Mouse (Mus musculus) testis, postnatal 10 days (tissue): ENCODE results near the gene Dpp10.
A peak's percentile ranks its signal among the peaks of the same experiment; 100 is the strongest.

Experiments
- DNase-seq: peaks from one replicate; pipeline ENCODE4 v3.0.0; 2021; ENCODE audit warnings: low spot score

Dpp10 gene

GRCm38 (mm10) chr1:123919606-123920005 lies 125.8 kb downstream of the Dpp10 start:
- no peak for DNase-seq

GRCm38 (mm10) chr1:123902628-123903027 lies 142.7 kb downstream of the Dpp10 start:
- no peak for DNase-seq

- no peak for DNase-seq
Observed at GRCm38 (mm10) chr1:123901218-123901617, 144.1 kb downstream of the Dpp10 start.

GRCm38 (mm10) chr1:123887243-123887642 lies 158.1 kb downstream of the Dpp10 start:
- no peak for DNase-seq

DNA sequence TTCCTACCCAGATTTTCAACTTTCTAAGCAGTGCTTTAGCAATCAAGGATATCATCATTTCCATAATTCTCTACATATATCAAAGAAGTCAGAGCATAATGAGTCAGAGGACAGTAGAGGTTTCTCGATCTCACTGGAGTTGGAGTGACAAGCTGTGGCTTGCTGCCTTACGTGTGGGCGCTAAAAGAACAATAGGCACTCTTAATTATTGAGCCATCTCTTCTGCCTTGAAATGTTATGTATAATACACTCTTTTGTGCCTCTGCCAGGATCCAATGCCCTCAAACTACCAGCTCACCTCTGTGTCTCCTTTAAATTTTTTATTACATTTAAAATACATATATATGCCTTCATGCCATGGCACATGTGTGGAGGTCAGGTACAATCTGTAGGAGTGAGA lies 198.5 kb downstream of the Dpp10 start:
- no peak for DNase-seq

DNA sequence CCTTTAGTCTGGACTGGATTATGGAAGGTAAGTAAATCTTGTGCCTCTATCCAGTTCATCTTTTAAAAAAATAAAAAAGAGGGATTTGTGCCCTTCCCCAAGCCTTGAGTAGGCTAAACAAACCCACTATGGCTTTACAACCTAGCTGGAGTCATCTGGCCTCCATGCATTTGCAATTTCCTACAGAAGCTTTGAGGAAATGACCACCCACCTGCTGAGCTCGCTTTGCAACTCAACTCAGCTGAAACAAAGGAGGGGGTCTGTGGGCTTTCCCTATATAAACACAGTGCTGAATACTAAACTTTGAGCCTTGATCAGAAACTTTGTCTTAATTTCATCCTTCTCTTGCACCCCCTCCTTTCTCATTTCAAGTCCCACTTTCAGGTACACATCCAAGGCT lies 244.2 kb downstream of the Dpp10 start:
- DNase-seq = no peak

GRCm38 (mm10) chr1:123765511-123765910 lies 279.8 kb downstream of the Dpp10 start:
- DNase-seq = no peak

GRCm38 (mm10) chr1:123762272-123762671 lies 283.1 kb downstream of the Dpp10 start:
- DNase-seq = no peak

DNA sequence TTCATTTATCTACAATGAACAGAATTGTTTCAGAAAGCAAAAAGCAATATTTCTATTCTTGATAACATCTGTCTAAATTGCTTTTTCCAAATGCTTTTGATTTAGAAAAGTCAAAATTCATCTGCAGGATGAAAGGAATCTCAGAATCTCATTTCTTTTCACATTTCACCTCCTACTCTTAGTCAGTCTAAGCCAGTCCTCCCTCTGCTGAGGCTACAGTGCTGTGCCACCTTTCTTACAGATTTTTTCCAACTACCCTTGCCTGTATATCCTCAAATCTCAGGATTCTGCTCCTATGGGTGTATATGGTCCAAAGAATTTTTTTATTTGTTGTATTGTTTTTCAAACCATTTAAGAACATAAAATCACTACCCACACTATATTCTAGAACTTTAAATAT lies 289.3 kb downstream of the Dpp10 start:
- DNase-seq = no peak

DNA sequence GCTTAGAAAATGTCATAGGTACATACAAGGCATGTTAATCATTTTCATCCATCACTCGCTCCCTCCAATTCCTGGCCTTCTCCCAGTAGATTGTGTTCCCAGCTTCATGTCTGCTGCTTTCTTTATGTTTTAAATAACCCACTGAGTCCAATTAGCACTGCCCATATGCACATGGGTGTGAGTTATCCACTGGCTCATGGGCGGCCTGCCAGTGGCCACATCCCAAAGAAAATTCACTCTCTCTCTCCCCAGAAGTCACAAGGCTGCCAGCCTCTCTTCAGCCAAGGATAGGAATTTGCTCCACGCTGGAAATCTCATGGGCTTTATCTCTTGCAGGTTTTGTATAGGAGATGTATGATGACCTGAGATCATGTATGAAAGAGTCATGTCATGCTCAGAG lies 338.1 kb downstream of the Dpp10 start:
- no peak for DNase-seq

DNA sequence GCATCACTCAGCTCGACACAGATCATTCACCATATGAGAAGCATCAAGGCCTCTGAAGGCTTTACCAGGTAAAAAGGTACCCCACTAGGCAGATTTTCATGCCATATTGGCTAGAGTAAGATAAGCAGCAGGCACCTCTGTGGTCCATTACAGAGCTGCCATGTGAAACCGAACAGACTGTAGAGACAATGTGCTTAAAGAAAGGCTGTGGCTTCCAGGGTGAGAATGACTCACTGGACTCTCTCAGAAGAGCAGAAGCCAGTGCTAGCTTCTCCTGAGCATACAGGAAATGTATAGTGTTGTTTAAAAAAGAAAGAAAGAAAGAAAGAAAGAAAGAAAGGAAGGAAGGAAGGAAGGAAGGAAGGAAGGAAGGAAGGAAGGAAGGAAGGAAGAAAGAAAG lies 386.9 kb downstream of the Dpp10 start:
- DNase-seq = no peak

DNA sequence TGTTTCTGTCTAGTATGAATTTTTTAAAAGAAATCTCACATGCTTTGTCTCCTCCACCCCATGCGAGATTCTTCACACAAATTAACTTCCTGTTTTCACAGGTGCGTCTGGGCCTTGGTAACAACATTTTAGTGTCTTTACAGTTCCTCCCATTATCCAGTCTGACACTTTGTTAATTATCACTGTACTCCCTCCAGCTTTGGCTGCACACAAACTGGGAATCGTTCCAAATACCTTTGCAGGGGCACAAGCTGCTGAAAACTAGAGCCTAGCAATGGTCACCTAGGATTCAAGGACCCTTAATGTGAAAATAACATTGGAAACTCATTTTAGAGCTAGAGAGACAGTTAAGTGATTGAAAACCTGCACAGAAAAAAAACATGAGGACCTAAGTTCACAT lies 388.8 kb downstream of the Dpp10 start:
- DNase-seq = no peak

- DNase-seq = no peak
Observed at GRCm38 (mm10) chr1:123637897-123638296, 407.5 kb downstream of the Dpp10 start.

DNA sequence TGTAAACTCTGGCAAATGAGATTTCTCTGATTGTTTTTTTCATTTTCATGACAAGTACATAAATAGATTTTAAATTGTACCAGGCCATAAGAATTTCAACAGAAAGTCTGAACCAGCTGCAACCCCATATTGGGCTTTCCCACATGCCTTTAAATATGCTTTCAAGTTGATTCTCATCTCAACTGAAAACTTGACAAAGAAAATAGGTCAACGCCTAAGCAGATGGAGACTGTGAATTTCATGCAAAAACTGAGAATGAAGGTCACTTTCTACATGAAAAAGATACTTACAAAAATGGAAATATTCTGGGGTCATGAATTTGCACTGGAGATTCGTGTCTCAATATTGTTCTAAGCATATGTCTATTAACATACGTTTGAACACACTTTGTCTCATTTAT lies 417.1 kb downstream of the Dpp10 start:
- no peak for DNase-seq

DNA sequence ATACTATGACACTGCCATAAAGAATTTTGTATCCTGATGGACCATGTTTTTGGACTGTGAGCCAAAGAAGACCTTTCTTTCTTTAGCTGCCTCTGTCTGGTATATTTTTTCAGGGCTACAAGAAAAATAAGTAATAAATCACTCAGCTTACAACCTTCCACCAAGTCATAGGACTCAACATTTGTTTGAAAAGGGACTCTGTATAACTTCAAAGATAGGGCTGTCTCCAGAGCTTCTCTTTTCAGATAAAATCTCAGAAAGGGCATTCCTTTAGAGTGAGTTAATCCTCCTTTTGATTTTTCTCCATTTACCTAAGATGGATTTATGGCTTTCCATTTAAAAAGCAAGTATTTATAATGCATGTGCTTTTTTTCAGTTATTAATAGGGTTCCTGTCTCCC lies 460.5 kb downstream of the Dpp10 start:
- no peak for DNase-seq

DNA sequence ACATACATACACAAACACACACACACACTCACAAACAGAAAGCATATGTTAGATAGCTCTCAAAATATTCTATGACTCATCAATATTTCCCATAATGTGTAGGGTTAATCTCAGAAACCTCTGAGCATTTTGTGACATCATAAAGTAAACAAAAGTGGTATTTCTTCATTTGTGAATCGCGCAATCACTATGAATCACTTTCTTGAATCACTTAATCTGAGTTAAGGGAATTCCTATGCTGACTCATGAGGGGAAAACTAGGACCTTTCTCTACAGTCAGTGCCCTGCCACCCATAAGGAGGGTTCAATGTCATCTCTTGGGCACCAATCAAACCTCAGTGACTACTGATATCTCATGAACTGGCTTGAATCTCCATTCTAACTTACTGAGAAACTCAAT lies 465.2 kb downstream of the Dpp10 start:
- no peak for DNase-seq

- DNase-seq = no peak
Observed at GRCm38 (mm10) chr1:123573713-123574112, 471.6 kb downstream of the Dpp10 start.

- no peak for DNase-seq
Observed at GRCm38 (mm10) chr1:123542496-123542895, 502.9 kb downstream of the Dpp10 start.

GRCm38 (mm10) chr1:123467729-123468128 lies 577.6 kb downstream of the Dpp10 start:
- DNase-seq = no peak

DNA sequence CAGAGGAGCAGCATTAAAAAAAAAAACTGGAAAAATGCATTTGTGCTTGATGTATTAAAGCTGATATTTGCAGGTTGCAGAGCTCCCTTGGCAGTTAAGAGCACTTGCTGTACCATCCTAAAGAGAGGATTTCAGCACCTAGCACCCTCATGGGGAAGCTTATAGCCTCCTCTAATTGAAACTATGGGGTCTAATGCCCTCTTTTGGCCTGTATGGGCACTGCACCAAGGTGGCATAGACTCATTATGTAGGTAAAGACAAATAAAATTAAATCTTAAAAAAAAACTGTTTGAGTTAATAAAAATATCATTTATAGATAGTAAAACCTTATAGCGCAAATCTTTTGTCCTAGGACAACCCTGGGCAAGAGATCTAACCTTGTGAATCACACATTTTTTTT lies 631.2 kb downstream of the Dpp10 start:
- peak; percentile 40 for DNase-seq

- DNase-seq = no peak
Observed at GRCm38 (mm10) chr1:123351300-123351699, 694.1 kb downstream of the Dpp10 start.

GRCm38 (mm10) chr1:123337877-123338276 lies 707.5 kb downstream of the Dpp10 start:
- no peak for DNase-seq

DNA sequence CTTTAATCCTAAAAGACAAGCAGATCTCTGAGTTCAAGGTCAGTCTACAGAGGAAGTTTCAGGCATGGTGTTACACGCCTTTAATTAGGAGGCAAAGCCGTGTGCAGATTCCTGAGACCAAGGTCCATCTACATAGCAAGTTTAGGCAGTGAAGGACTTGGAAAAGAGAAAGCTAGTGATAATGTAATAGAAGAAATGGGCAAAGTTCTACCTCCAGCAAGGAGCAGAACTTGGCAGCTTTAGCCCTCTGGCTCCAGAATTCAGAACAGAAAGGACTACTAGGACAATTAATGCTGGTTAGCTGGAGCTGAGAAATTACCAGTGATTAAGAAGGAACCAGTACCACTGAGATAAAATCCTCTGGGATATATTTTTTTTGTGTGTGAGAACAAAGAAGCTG lies 728.5 kb downstream of the Dpp10 start:
- no peak for DNase-seq
